ENCODE assay signal across 8 mouse cellular contexts in genomic region chr8:85037366-85037680, GRCm38 (mm10). TPM values are rescaled to one million over a fixed set of nuclear protein-coding genes. Genes with fewer than 3 reads are reported as not detected.
DNase-seq lines count a peak whose midpoint lies in the region; ATAC-seq lines count a peak whose summit lies in the region.

No protein-coding gene starts in this region.

- peak overlapping the region; percentile 94 for H3K9ac ChIP-seq in heart, embryonic 11.5 days (ENCODE audit: low read depth, low read length)
- H3K9ac ChIP-seq in forebrain, embryonic 11.5 days (ENCODE audit: low read length) = peak overlapping the region; percentile 93
- peak overlapping the region; percentile 94 for H3K9ac ChIP-seq in liver, embryonic 15.5 days

- H3K9me3 ChIP-seq in heart, embryonic 11.5 days (replicated peaks; ENCODE audit: control insufficient read depth, low read length) = no peaks in the 10 kb centered on the region
- H3K9me3 ChIP-seq in forebrain, embryonic 11.5 days (ENCODE audit: control insufficient read depth, low read length) = no peaks in the 10 kb centered on the region
- H3K9me3 ChIP-seq in liver, embryonic 15.5 days (replicated peaks) = no peaks in the 10 kb centered on the region

- peaks cover 16% of the 10 kb centered on the region for H3K36me3 ChIP-seq in heart, embryonic 11.5 days (ENCODE audit: control insufficient read depth, insufficient read depth, low read length)
- peaks cover 2% of the 10 kb centered on the region; the same call in 1 of the 2 replicates for H3K36me3 ChIP-seq in forebrain, embryonic 11.5 days (ENCODE audit: control insufficient read depth, insufficient read depth, low read length)
- H3K36me3 ChIP-seq in liver, embryonic 15.5 days (replicated peaks) = peaks cover 51% of the 10 kb centered on the region

- peaks cover 22% of the 10 kb centered on the region for H3K4me1 ChIP-seq in heart, embryonic 11.5 days (ENCODE audit: control insufficient read depth, insufficient read depth, low read length)
- 0 out of 2 replicates have a peak, but pooled peaks cover 7% of the 10 kb centered on the region for H3K4me1 ChIP-seq in forebrain, embryonic 11.5 days (replicated peaks; ENCODE audit: control insufficient read depth, insufficient read depth, low read length)
- peaks cover 75% of the 10 kb centered on the region for H3K4me1 ChIP-seq in liver, embryonic 15.5 days (replicated peaks)

- DNase-seq in heart, postnatal 10 days = no peak
- peak; percentile 87 for DNase-seq in ES-CJ7 (ENCODE audit: low read depth, low spot score)
- DNase-seq in forebrain, embryonic 11.5 days (ENCODE audit: low spot score) = no peak
- DNase-seq in ovary, adult 18-20 months (ENCODE audit: low spot score) = no peak
- no peak for DNase-seq in layer of hippocampus, adult 8-10 months (ENCODE audit: low spot score in 2 of 2)
- DNase-seq in adrenal gland, postnatal 36 days = no peak

- no peaks in the 10 kb centered on the region for H3K27me3 ChIP-seq in heart, embryonic 11.5 days (ENCODE audit: control insufficient read depth, insufficient read depth, low read length)
- no peaks in the 10 kb centered on the region for H3K27me3 ChIP-seq in forebrain, embryonic 11.5 days (ENCODE audit: control insufficient read depth, insufficient read depth, low read length)
- H3K27me3 ChIP-seq in liver, embryonic 15.5 days = no peaks in the 10 kb centered on the region

- peak; percentile 26 for ATAC-seq in heart, embryonic 11.5 days (replicated peaks; ENCODE audit: insufficient number of reproducible peaks, low FRiP score, low TSS enrichment)
- ATAC-seq in forebrain, embryonic 11.5 days (replicated peaks; ENCODE audit: low FRiP score) = peak; percentile 60
- ATAC-seq in liver, embryonic 15.5 days (ENCODE audit: insufficient read depth) = peak; percentile 19

- intact Hi-C loops in heart, postnatal 10 days (cut with DNase I) = no loop called here

- peak overlapping the region; percentile 99 for H3K27ac ChIP-seq in heart, embryonic 11.5 days (ENCODE audit: low read depth, low read length)
- peak overlapping the region; percentile 99 for H3K27ac ChIP-seq in forebrain, embryonic 11.5 days (ENCODE audit: low read depth, low read length)
- H3K27ac ChIP-seq in liver, embryonic 15.5 days (replicated peaks) = peak overlapping the region; percentile 98

- peak overlapping the region; percentile 94 for H3K4me3 ChIP-seq in heart, embryonic 11.5 days (ENCODE audit: low read depth, low read length)
- H3K4me3 ChIP-seq in forebrain, embryonic 11.5 days (ENCODE audit: low read depth, low read length) = peak overlapping the region; percentile 80
- peak overlapping the region; percentile 85 for H3K4me3 ChIP-seq in liver, embryonic 15.5 days (replicated peaks)

- peak overlapping the region; percentile 97 for H3K4me2 ChIP-seq in heart, embryonic 11.5 days
- peak overlapping the region; percentile 96 for H3K4me2 ChIP-seq in forebrain, embryonic 11.5 days (ENCODE audit: low read depth, low read length, severe bottlenecking)
- H3K4me2 ChIP-seq in liver, embryonic 15.5 days = peak overlapping the region; percentile 93

- 1% methylated on average over 14 of the region's 14 CpGs for WGBS in heart, embryonic 11.5 days (ENCODE audit: insufficient replicate concordance)
- WGBS in forebrain, embryonic 11.5 days = 1% methylated on average over 14 of the region's 14 CpGs
- under 1% methylated on average over 14 of the region's 14 CpGs for WGBS in liver, embryonic 15.5 days (ENCODE audit: insufficient replicate concordance)

RNA-seq across cellular contexts. Expression of gene Tnpo2, which starts 0.6 kb away (rescaled TPM):
- 15.7 and 16.2 TPM in 2 replicates for polyA plus RNA-seq in heart, embryonic 11.5 days (2014; fragmentation: Nextera tagmentation; extraction: Ambion mirVana)
- total RNA-seq in heart, postnatal 10 days (2021) = 10 to 100 TPM; 32.2 to 39.6 TPM
- polyA plus RNA-seq in forebrain, embryonic 11.5 days (2014; fragmentation: Nextera tagmentation; extraction: Ambion mirVana) = 19.9 and 27.2 TPM in 2 replicates
- 19.3 and 20.5 TPM in 2 replicates for polyA plus RNA-seq in liver, embryonic 15.5 days (2015; fragmentation: Nextera tagmentation; extraction: Ambion mirVana)
- total RNA-seq in layer of hippocampus, adult 8-10 months (2022) = 100 to 1,000 TPM; 146 to 188 (median 162) TPM
- total RNA-seq in adrenal gland, postnatal 36 days (2021) = 10 to 100 TPM; 76.4 to 88.2 TPM

RNA-seq across cellular contexts. Expression of gene Trir, which starts 10.7 kb away (rescaled TPM):
- 99.7 and 101 TPM in 2 replicates for polyA plus RNA-seq in heart, embryonic 11.5 days (2014; fragmentation: Nextera tagmentation; extraction: Ambion mirVana)
- total RNA-seq in heart, postnatal 10 days (2021) = 100 to 1,000 TPM; 117 to 120 TPM
- polyA plus RNA-seq in forebrain, embryonic 11.5 days (2014; fragmentation: Nextera tagmentation; extraction: Ambion mirVana) = 170 and 172 TPM in 2 replicates
- polyA plus RNA-seq in liver, embryonic 15.5 days (2015; fragmentation: Nextera tagmentation; extraction: Ambion mirVana) = 59.8 and 63.4 TPM in 2 replicates
- total RNA-seq in layer of hippocampus, adult 8-10 months (2022) = 100 to 1,000 TPM; 105 to 121 (median 116) TPM
- total RNA-seq in adrenal gland, postnatal 36 days (2021) = 100 to 1,000 TPM; 157 to 178 TPM

RNA-seq across cellular contexts. Expression of gene Asna1, which starts 12.2 kb away (rescaled TPM):
- polyA plus RNA-seq in heart, embryonic 11.5 days (2014; fragmentation: Nextera tagmentation; extraction: Ambion mirVana) = 108 and 118 TPM in 2 replicates
- total RNA-seq in heart, postnatal 10 days (2021) = 10 to 100 TPM; 78.6 to 79.7 TPM
- 118 and 127 TPM in 2 replicates for polyA plus RNA-seq in forebrain, embryonic 11.5 days (2014; fragmentation: Nextera tagmentation; extraction: Ambion mirVana)
- 59.7 and 59.9 TPM in 2 replicates for polyA plus RNA-seq in liver, embryonic 15.5 days (2015; fragmentation: Nextera tagmentation; extraction: Ambion mirVana)
- 100 to 1,000 TPM; 118 to 124 (median 122) TPM for total RNA-seq in layer of hippocampus, adult 8-10 months (2022)
- 10 to 100 TPM; 91.0 to 93.4 TPM for total RNA-seq in adrenal gland, postnatal 36 days (2021)

RNA-seq across cellular contexts. Expression of gene Fbxw9, which starts 22.5 kb away (rescaled TPM):
- 15.9 and 17.8 TPM in 2 replicates for polyA plus RNA-seq in heart, embryonic 11.5 days (2014; fragmentation: Nextera tagmentation; extraction: Ambion mirVana)
- 10 to 100 TPM; 12.6 to 13.0 TPM for total RNA-seq in heart, postnatal 10 days (2021)
- 23.8 and 33.8 TPM in 2 replicates for polyA plus RNA-seq in forebrain, embryonic 11.5 days (2014; fragmentation: Nextera tagmentation; extraction: Ambion mirVana)
- 9.9 and 11.0 TPM in 2 replicates for polyA plus RNA-seq in liver, embryonic 15.5 days (2015; fragmentation: Nextera tagmentation; extraction: Ambion mirVana)
- total RNA-seq in layer of hippocampus, adult 8-10 months (2022) = 10 to 100 TPM; 18.1 to 24.4 (median 23.6) TPM
- 10 to 100 TPM; 13.0 to 20.5 TPM for total RNA-seq in adrenal gland, postnatal 36 days (2021)

RNA-seq across cellular contexts. Expression of gene Best2, which starts 23.0 kb away (rescaled TPM):
- polyA plus RNA-seq in heart, embryonic 11.5 days (2014; fragmentation: Nextera tagmentation; extraction: Ambion mirVana) = not detected in 2 replicates
- not detected for total RNA-seq in heart, postnatal 10 days (2021)
- not detected in 2 replicates for polyA plus RNA-seq in forebrain, embryonic 11.5 days (2014; fragmentation: Nextera tagmentation; extraction: Ambion mirVana)
- not detected in 2 replicates for polyA plus RNA-seq in liver, embryonic 15.5 days (2015; fragmentation: Nextera tagmentation; extraction: Ambion mirVana)
- not detected for total RNA-seq in layer of hippocampus, adult 8-10 months (2022)
- total RNA-seq in adrenal gland, postnatal 36 days (2021) = not detected
